Mouse (Mus musculus): ENCODE measurements at regions not wholly inside any gene's neighbourhood (a gene's known extent, or its start where the extent isn't known, plus 50 kb on each side); places are given as distances from the start of the nearest gene placed in this dataset.

DNA sequence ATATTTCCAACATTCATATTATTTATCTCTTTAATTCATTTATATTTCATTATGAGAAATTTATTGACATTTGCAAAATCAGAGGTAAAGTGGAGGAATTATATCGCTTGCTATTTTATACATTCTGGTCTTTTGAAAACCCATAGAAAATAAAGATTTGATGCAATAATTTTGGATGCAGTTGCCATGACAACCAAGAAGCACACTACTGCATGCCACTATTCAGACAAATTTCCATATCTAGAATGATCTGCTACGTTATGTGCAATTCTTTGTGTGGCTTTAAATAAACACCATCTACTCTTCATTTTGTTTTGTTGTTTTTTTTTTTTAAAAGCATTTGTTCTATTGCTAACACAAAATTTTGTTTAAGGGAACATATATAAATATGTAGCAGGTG is 474.4 kb downstream of the Pcdh18 start:
- DNase-seq (ENCODE audit: low spot score), result no peak

DNA sequence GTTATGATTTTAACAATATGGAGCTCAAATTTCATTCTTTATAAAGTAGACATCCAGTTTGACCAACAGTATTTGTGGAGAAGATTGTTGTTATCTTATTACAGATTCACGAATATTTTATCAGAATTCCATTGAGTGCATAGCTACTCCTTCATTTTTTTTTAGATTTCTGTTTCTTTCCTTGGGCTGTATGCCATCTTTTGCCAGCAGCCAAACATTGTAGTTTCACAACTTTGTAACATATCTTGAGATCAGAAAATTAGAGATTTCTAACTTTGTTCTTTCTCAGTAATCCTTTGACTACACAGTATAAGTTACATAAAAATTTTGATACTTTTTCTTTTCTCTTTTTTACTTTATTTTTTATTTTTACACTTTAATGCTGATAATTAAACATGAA is 478.8 kb downstream of the Pcdh18 start:
- DNase-seq (ENCODE audit: low spot score), result no peak

DNA sequence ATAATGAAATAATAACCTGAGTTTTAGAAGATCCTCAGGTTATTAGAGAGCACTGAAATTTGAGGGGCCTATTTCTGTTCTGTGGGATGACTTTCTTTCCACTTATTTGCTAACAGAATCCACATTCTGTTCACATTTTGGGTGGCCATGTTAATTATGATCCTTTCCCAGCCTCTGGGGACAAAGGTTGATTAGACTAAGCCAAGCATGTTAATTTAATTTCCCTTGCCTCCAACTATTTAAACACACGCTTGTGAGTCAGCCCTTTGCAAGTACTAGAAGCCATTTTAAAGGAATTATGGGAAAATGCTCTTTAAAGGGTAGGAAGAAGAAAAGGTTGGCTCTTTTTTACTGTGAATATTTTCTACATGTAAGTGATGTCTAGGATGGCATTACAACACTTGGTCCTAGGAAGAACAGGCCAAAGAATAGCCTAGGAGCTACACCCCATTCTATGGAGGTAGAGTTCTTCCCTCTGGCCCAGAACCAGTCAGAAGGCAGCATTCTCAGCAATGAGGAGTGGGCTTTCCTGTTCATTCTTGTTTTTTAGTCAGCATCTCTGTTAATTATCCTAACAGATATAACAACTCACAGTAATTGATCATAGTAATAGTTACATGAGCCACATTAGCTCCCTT is 482.7 kb downstream of the Pcdh18 start:
- DNase-seq (ENCODE audit: low spot score), result no peak

DNA sequence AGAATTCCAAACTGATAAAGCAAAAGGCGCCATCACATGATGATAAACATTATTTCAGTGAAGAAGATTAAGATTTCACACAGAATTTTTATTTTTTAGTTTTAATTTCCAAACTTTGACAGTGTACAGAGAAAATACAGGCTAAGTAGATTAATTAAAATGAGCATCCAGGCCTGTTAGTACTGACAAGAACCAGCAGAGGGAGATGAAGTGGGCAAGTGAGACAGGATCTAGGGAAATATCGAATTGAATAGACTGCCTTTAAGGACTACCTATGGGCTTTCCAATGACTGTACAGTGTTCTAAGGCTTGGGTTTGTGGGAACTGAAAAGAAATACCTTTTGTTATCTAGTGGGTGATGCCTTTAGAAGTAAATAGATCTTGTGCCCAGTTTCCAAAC is 491.1 kb downstream of the Pcdh18 start:
- peak; percentile 6 for DNase-seq (ENCODE audit: low spot score)

Measured in gastrocnemius, adult 18-20 months (tissue).